ENCODE assay signal across 10 mouse cellular contexts in the genomic region with DNA sequence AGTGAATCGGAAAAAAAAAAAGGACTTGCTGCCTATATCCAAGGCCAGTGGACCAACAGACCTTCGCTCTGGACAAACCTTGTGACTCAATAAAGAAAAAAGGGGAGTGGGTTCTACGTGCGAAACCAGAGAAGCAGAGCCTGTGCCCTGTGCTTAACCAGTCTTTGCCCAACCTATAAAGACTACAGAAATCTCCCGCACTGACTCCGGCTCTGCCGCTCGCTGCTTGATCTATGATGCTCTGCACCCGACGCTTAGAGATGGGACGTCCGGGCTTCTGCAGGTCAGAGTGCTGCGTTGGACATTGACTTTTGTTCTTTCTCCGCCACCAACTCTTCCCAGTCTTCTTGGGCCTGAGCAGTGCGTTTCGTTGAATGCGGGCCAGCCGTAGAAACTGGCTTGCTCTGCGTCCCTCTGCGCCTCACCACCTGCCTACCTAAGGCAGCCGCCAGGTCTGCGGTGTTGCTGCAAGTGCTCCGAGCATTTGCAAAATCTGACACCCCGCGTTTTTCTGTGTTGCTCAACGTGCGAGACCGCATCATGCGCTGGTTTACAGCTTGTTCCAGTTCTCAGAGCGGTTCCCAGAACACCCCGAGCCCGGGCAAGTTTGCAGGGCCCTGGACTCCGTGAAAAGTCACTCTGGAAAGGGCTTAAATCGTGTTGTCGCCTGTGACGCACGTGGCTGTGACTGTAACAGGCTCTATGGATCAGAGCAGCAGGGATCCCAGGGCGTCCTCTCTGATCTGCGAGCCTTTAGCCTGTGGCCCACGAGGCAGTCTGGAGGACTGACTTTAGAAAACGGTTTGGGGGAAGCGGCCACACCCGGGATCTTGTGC. TPM values are rescaled to one million over a fixed set of nuclear protein-coding genes. Genes with fewer than 3 reads are reported as not detected.
DNase-seq lines count a peak whose midpoint lies in the region; ATAC-seq and TF ChIP-seq lines count a peak whose summit lies in the region.
"Had no signal": no experiment of that assay in that cellular context is flagged by ENCODE, and none has a peak within 500 bp of the region (broad histone marks: within the 10 kb centered on the region; RNA-seq: fewer than 3 reads in every experiment).

No protein-coding gene starts in this region.

- peaks cover 25% of the 10 kb centered on the region for H3K4me1 ChIP-seq in kidney, embryonic 16.5 days (ENCODE audit: insufficient read depth, low read length)
- peaks cover 5% of the 10 kb centered on the region; the same call in 1 of the 2 replicates for H3K4me1 ChIP-seq in kidney, adult 2 months (ENCODE audit: control insufficient read depth, insufficient read depth, low read length)
- peaks cover 14% of the 10 kb centered on the region; the same call in 1 of the 2 replicates for H3K4me1 ChIP-seq in limb, embryonic 14.5 days (ENCODE audit: control insufficient read depth, insufficient read depth, low read length)
- H3K4me1 ChIP-seq in lung, postnatal 0 days (ENCODE audit: insufficient read depth, low read depth, low read length), result peaks cover 2% of the 10 kb centered on the region

- peak overlapping the region; percentile 38 for H3K4me3 ChIP-seq in kidney, embryonic 16.5 days (ENCODE audit: low read length)
- H3K4me3 ChIP-seq in kidney, adult 2 months (ENCODE audit: insufficient read depth, low read depth, low read length), result no peak overlapping the region
- H3K4me3 ChIP-seq in limb, embryonic 14.5 days (replicated peaks; ENCODE audit: low read length), result peak overlapping the region; percentile 22
- no peak overlapping the region for H3K4me3 ChIP-seq in lung, postnatal 0 days (ENCODE audit: low read depth, low read length)
- H3K4me3 ChIP-seq: neural tube, embryonic 13.5 days had no signal

- no peak for TF ChIP-seq POLR2A in kidney, adult 2 months (IDR thresholded peaks at IDR 0.05; ENCODE audit: low read depth, low read length)
- no peak for TF ChIP-seq POLR2A in limb, embryonic 14.5 days (IDR thresholded peaks at IDR 0.05; ENCODE audit: borderline replicate concordance, extremely low read depth, insufficient read depth, insufficient read length)

- 1% methylated on average over 43 of the region's 43 CpGs for WGBS in kidney, embryonic 16.5 days
- 8% methylated on average over 43 of the region's 43 CpGs for whole genome bisulfite sequencing in kidney, adult 2 months
- WGBS in limb, embryonic 14.5 days, result 6% methylated on average over 43 of the region's 43 CpGs
- WGBS in lung, postnatal 0 days, result 2% methylated on average over 43 of the region's 43 CpGs

- no peak for TF ChIP-seq EP300 in lung, postnatal 0 days (IDR thresholded peaks at IDR 0.05)

- no peak for ATAC-seq in kidney, embryonic 16.5 days (ENCODE audit: low FRiP score, low TSS enrichment)
- no peak for ATAC-seq in limb, embryonic 14.5 days (ENCODE audit: low FRiP score, low read depth)
- no peak for ATAC-seq in lung, postnatal 0 days

- no peak for TF ChIP-seq CTCF in kidney, adult 2 months (conservative IDR thresholded peaks at IDR 0.05; ENCODE audit: insufficient read depth, insufficient read length, low read depth, low read length)
- TF ChIP-seq CTCF in lung, postnatal 0 days (IDR thresholded peaks at IDR 0.05), result no peak

- peak overlapping the region; percentile 67 for H3K9ac ChIP-seq in kidney, embryonic 16.5 days (replicated peaks; ENCODE audit: low read length)
- H3K9ac ChIP-seq in limb, embryonic 14.5 days (ENCODE audit: low read depth, low read length, severe bottlenecking), result peak overlapping the region; percentile 41
- no peak overlapping the region for H3K9ac ChIP-seq in lung, postnatal 0 days (replicated peaks; ENCODE audit: low read depth)
- H3K9ac ChIP-seq: neural tube, embryonic 13.5 days had no signal

- H3K4me2 ChIP-seq in kidney, embryonic 16.5 days (replicated peaks; ENCODE audit: low read depth, low read length), result peak overlapping the region; percentile 73
- H3K4me2 ChIP-seq in limb, embryonic 14.5 days (replicated peaks; ENCODE audit: low read depth, low read length, severe bottlenecking), result peak overlapping the region; percentile 40
- H3K4me2 ChIP-seq in lung, postnatal 0 days (replicated peaks; ENCODE audit: low read depth, low read length), result no peak overlapping the region
- H3K4me2 ChIP-seq: neural tube, embryonic 13.5 days had no signal

- H3K27me3 ChIP-seq in kidney, embryonic 16.5 days (ENCODE audit: insufficient read depth, low read length), result peaks cover 88% of the 10 kb centered on the region
- peaks cover 7% of the 10 kb centered on the region for H3K27me3 ChIP-seq in kidney, adult 2 months (replicated peaks; ENCODE audit: control insufficient read depth, insufficient read depth, low read length)
- H3K27me3 ChIP-seq in limb, embryonic 14.5 days (ENCODE audit: control insufficient read depth, insufficient read depth, low read length), result peaks cover 61% of the 10 kb centered on the region
- H3K27me3 ChIP-seq in lung, postnatal 0 days (replicated peaks; ENCODE audit: insufficient read depth, low read length), result peaks cover 77% of the 10 kb centered on the region

- H3K27ac ChIP-seq in kidney, embryonic 16.5 days (ENCODE audit: low read length), result peak overlapping the region; percentile 64
- no peak overlapping the region for H3K27ac ChIP-seq in kidney, adult 2 months (ENCODE audit: insufficient read depth, low read depth, low read length)
- no peak overlapping the region for H3K27ac ChIP-seq in limb, embryonic 14.5 days (replicated peaks; ENCODE audit: low read depth, low read length)
- no peak overlapping the region for H3K27ac ChIP-seq in lung, postnatal 0 days (ENCODE audit: low read length)
- H3K27ac ChIP-seq: neural tube, embryonic 13.5 days had no signal

- H3K36me3 ChIP-seq in kidney, embryonic 16.5 days (ENCODE audit: insufficient read depth, low read length), result no peaks in the 10 kb centered on the region
- H3K36me3 ChIP-seq in kidney, adult 2 months (ENCODE audit: control insufficient read depth, insufficient read depth, low read length), result no peaks in the 10 kb centered on the region
- H3K36me3 ChIP-seq in limb, embryonic 14.5 days (ENCODE audit: control insufficient read depth, insufficient read depth, low read length), result no peaks in the 10 kb centered on the region
- H3K36me3 ChIP-seq in lung, postnatal 0 days (ENCODE audit: insufficient read depth, low read length), result no peaks in the 10 kb centered on the region
- H3K36me3 ChIP-seq: neural tube, embryonic 13.5 days had no signal

- DNase-seq in cerebellum, postnatal 10 days, result peak; percentile 38 to 65
- no peak for DNase-seq in cerebellum, postnatal 4 days (ENCODE audit: low spot score in 2 of 2)
- DNase-seq in kidney, adult 2 months, result no peak
- peak; percentile 55 for DNase-seq in embryo, embryonic 11 days
- no peak for DNase-seq in limb, embryonic 14.5 days (ENCODE audit: low spot score)
- DNase-seq in left cerebral cortex, adult 8-10 months (ENCODE audit: low spot score in 2 of 2), result no peak
- DNase-seq in lung, postnatal 0 days (ENCODE audit: low spot score), result no peak
- DNase-seq: lung, adult 2 months had no signal

- H3K9me3 ChIP-seq in kidney, embryonic 16.5 days (ENCODE audit: low read length), result peaks cover 5% of the 10 kb centered on the region; the same call in 1 of the 2 replicates
- H3K9me3 ChIP-seq in limb, embryonic 14.5 days (ENCODE audit: control insufficient read depth, low read length), result no peaks in the 10 kb centered on the region
- H3K9me3 ChIP-seq in lung, postnatal 0 days (ENCODE audit: low read length), result peaks cover 4% of the 10 kb centered on the region; the same call in 1 of the 2 replicates

RNA-seq across cellular contexts. Expression of gene Six2, which starts 3.8 kb away (rescaled TPM):
- 13.3 and 15.9 TPM in 2 replicates for polyA plus RNA-seq in kidney, embryonic 16.5 days (2015; fragmentation: Nextera tagmentation; extraction: Ambion mirVana)
- polyA plus RNA-seq in kidney, adult 2 months (2012; rRNA removed), result 0.11 TPM in 1 of 2 replicates, not detected in the other
- polyA plus RNA-seq in limb, embryonic 14.5 days (2012; rRNA removed), result 30.0 and 47.7 TPM in 2 replicates
- polyA plus RNA-seq in limb, embryonic 14.5 days (2014; fragmentation: Nextera tagmentation; extraction: Ambion mirVana), result 7.7 and 14.6 TPM in 2 replicates
- under 1 TPM; 0.63 to 0.98 (median 0.76) TPM for total RNA-seq in left cerebral cortex, adult 8-10 months (2022)
- polyA plus RNA-seq in lung, postnatal 0 days (2015; fragmentation: Nextera tagmentation; extraction: Ambion mirVana), result not detected in 2 replicates
- polyA plus RNA-seq: neural tube, embryonic 13.5 days had no signal

Comparison
In these comparisons a context has a peak if more than half of its experiments do, and no peak if none do; other contexts are left out.
1. DNase-seq: peak in cerebellum, postnatal 10 days (2 of 2) and embryo, embryonic 11 days (single experiment); none in cerebellum, postnatal 4 days (0 of 2), kidney, adult 2 months (single experiment), limb, embryonic 14.5 days (single experiment), left cerebral cortex, adult 8-10 months (0 of 2) and lung, postnatal 0 days (single experiment).
2. H3K4me3 ChIP-seq: peak in kidney, embryonic 16.5 days (single experiment) and limb, embryonic 14.5 days (single experiment); none in kidney, adult 2 months (single experiment) and lung, postnatal 0 days (single experiment).